Mouse (Mus musculus): ENCODE data around the gene Zfp78. TPM values are rescaled to one million over a fixed set of nuclear protein-coding genes. Genes with fewer than 3 reads are reported as not detected.
A peak's percentile ranks its signal among the peaks of the same experiment; 100 is the strongest.

Zfp78 gene
- polyA plus RNA-seq (2016; fragmentation: Nextera tagmentation; extraction: Ambion mirVana) = 2.4 and 3.1 TPM in 2 replicates

DNA sequence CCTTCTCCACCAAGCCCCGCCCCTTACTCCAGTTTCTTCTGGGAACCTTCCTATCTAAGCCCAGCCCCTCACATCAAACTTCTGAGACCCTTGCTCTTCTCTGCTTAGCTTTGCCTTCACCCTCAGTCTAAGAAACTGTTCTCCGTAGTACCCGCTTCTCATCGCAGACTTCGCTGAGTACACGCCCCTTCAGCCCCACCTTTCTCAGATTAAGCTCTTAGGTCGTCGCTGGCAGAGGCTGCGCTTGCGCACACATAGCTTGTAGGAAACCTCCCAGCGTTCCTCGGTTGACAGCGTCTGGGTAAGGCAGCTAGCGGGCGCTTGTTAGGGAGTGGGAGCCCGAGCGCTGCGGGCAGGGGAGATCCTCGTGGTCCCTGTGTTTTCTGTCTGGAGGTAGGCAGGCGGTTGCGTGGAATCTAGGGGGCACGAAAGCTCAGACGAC lies at the start of gene Zfp78:
Gene Zfp78 (plus strand): TSS at position 234 of the 442 bp plus-strand sequence.
- Histone ChIP-seq H3K4me1 (peaks cover 13% of the 10 kb centered on the region), H3K4me2 (replicated peaks) (peak within 1 kb of the TSS; percentile 71), H3K9ac (replicated peaks) (peak within 1 kb of the TSS; percentile 68), H3K4me3 (peak within 1 kb of the TSS; percentile 52), H3K27me3 (no peaks in the 10 kb centered on the region), H3K9me3 (no peaks in the 10 kb centered on the region), H3K27ac (replicated peaks) (peak within 1 kb of the TSS; percentile 94), H3K36me3 (no peaks in the 10 kb centered on the region)
- under 1% methylated on average over 23 of the region's 23 CpGs for WGBS
- ATAC-seq (ENCODE audit: low FRiP score, low read depth) = peak; percentile 80

DNA sequence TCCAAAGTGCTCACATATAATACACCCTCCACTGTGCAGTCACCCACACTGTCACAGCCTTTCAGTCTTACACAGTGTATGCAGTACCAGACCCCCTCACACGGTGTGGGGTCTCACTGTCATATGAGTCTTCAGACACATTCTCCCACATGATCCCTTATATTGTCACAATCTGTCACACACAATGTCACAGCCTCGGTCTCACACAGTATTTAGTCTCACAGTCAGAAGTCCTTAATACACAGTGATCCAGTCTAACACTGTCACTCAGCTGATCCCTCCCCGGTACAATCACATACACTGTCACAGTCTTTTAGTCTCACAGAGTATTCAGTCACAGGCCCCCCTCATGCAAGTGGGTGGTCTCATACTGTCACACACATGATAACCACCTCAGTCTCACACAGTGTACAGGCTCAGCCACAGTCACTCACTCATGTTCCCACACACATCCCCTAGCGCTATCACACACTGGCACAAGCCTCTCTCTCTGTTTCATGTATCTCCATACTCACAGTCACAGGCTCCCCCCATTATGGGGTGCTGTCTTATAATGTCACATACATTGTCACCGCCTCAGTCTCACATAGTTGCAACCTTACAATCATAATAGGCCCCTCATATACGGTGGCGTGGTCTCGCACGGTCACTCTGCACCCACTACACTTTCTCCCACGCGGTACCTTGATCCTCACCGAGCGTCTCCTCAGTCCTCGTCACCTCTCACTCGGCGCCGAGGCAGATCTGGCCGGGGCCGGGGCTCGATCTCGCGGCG lies 32.4 kb upstream of the Zfp78 start:
- peak overlapping the region; percentile 45 for H3K4me3 ChIP-seq
- no peaks in the 10 kb centered on the region for H3K36me3 ChIP-seq
- H3K27me3 ChIP-seq = no peaks in the 10 kb centered on the region
- H3K4me1 ChIP-seq = peaks cover 11% of the 10 kb centered on the region
- H3K9ac ChIP-seq (replicated peaks) = peak overlapping the region; percentile 60
- WGBS = 17% methylated on average over 23 of the region's 23 CpGs
- no peaks in the 10 kb centered on the region for H3K9me3 ChIP-seq
- H3K4me2 ChIP-seq (replicated peaks) = peak overlapping the region; percentile 53
- ATAC-seq (ENCODE audit: low FRiP score, low read depth) = peak; percentile 82
- peak overlapping the region; percentile 82 for H3K27ac ChIP-seq (replicated peaks)

DNA sequence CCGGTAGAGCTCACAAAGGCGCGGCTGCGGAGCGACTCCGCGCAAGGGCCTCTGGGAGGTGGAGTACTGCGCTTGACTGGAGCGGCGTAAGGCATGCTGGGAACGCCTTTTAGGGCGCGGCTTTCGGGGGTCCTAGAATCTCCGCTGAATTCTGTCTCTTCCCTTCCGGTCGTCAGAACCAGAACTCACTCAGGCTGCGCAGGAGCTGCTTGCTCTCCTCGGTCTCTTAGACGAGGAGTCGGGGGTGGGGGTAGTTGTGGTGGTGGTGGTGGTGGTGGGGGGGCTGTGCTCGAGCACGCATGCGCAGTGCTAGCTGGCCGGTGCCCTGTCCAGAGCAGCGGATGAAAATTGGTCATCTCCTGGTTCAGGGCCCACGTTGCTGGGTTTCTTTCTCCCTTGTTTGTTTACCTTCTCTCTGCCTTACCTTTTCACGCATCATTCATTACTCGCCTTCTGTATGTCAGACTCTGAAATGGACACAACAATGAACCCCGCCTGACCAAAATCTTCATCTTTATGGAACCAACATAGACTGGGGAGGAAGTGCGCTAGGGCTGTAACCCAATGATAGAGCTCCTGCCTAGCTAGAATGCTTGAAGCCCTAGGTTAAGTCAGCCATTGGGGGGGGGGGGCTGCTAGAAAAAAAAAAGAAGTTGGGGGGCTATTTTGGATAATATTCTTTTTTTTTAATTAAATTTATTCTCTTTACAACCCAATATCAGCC lies 31.7 kb upstream of the Zfp78 start, which contains the start of gene Zfp583:
Gene Zfp583 (minus strand): TSS at position 53 of the 724 bp plus-strand sequence.
- H3K4me2 ChIP-seq (replicated peaks) = peak within 1 kb of the TSS; percentile 53
- peak within 1 kb of the TSS; percentile 60 for H3K9ac ChIP-seq (replicated peaks)
- no peaks in the 10 kb centered on the region for H3K27me3 ChIP-seq
- H3K9me3 ChIP-seq = no peaks in the 10 kb centered on the region
- H3K4me3 ChIP-seq = peak within 1 kb of the TSS; percentile 45
- peak; percentile 92 for ATAC-seq (ENCODE audit: low FRiP score, low read depth)
- H3K27ac ChIP-seq (replicated peaks) = peak within 1 kb of the TSS; percentile 82
- 6% methylated on average over 31 of the region's 31 CpGs for WGBS
- H3K36me3 ChIP-seq = no peaks in the 10 kb centered on the region
- H3K4me1 ChIP-seq = peaks cover 11% of the 10 kb centered on the region

DNA sequence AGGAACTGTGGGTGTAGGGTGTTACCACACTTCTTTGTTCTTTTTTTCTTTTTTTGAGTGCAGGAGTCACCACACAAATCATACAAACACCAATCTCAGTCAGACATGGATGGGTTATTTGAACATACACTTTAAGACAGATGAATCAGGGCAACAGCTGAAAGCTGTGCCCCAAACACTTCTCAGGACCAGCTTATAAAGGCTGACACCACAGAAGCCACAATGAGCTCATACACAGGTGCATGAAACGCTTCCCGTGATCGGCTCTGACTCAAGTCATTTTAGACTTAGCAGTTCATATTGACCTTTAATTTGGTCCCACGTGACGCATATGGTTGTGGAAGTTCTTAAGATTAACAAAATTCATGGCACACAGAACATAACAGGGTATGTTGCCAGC lies 23.2 kb upstream of the Zfp78 start:
- no peak overlapping the region for H3K4me2 ChIP-seq (replicated peaks)
- H3K9ac ChIP-seq (replicated peaks) = no peak overlapping the region
- 90% methylated on average over 5 of the region's 5 CpGs for WGBS
- H3K4me3 ChIP-seq = no peak overlapping the region
- no peak overlapping the region for H3K27ac ChIP-seq (replicated peaks)
- no peaks in the 10 kb centered on the region for H3K4me1 ChIP-seq
- 0 out of 2 replicates have a peak, but pooled peaks cover 4% of the 10 kb centered on the region for H3K27me3 ChIP-seq
- no peaks in the 10 kb centered on the region for H3K36me3 ChIP-seq
- no peak for ATAC-seq (ENCODE audit: low FRiP score, low read depth)
- H3K9me3 ChIP-seq = no peaks in the 10 kb centered on the region

DNA sequence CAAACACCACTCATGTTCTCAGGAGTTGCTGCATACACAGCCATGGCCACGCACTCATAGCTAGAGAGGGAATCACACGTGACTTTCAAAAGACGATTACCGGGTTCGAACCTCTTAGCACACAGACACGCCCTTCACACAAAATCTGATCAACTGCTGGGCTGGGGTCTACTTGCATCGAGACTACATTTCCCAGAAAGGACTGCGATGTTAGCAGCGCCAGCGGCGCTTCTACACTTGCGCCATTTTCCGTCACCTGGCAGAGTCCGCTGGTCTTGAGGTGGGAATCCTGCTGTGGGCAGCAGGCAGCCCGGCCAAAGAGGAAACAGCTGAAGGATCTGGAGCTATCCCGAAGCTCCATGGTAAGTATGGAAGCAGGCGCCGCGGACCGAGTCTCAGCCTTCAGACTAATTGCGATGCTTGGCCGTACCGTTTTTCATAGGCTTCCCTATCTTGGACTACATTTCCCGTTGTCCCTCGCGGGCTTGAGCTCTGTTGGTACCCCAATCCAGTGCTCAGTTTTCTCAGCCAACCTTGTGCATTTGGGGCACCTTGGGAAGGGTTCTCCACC lies 19.5 kb upstream of the Zfp78 start, which contains the start of gene Gm3854:
Gene Gm3854 (plus strand): TSS at position 259 of the 571 bp plus-strand sequence.
- Histone ChIP-seq H3K9ac (replicated peaks) (peak within 1 kb of the TSS; percentile 59; the same call in 1 of the 2 replicates), H3K27ac (replicated peaks) (peak within 1 kb of the TSS; percentile 58), H3K27me3 (no peaks in the 10 kb centered on the region), H3K36me3 (no peaks in the 10 kb centered on the region), H3K9me3 (no peaks in the 10 kb centered on the region), H3K4me3 (peak within 1 kb of the TSS; percentile 66), H3K4me2 (replicated peaks) (peak within 1 kb of the TSS; percentile 47), H3K4me1 (no peaks in the 10 kb centered on the region)
- WGBS = under 1% methylated on average over 26 of the region's 26 CpGs
- peak; percentile 91 for ATAC-seq (ENCODE audit: low FRiP score, low read depth)

DNA sequence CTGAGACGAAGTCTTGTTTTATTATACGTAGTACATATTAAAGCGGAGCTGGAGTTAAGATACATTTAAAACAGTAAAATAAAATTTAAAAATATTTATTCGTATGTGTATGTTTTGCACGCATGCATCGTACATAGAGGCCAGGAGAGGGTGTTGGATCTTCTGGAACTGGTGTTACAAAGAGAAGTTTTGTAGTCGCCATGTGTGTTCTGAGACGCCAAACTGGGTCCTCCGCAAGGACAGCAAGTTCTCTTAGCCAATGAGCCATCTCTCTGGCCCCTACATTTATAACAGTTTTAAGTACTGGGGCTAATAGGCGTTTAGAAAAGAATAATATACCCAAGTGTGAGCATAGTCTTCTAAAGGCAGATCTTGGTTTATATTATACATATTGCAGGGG lies 19.0 kb upstream of the Zfp78 start:
- Histone ChIP-seq H3K36me3 (no peaks in the 10 kb centered on the region), H3K9ac (replicated peaks) (0 out of 2 replicates have a peak overlapping the region, but pooled peaks have one; percentile 59), H3K4me2 (replicated peaks) (peak overlapping the region; percentile 47), H3K27ac (replicated peaks) (no peak overlapping the region), H3K4me1 (no peaks in the 10 kb centered on the region), H3K27me3 (no peaks in the 10 kb centered on the region), H3K4me3 (peak overlapping the region; percentile 66), H3K9me3 (no peaks in the 10 kb centered on the region)
- peak; percentile 53 for ATAC-seq (ENCODE audit: low FRiP score, low read depth)
- 29% methylated on average over 10 of the region's 10 CpGs for WGBS

DNA sequence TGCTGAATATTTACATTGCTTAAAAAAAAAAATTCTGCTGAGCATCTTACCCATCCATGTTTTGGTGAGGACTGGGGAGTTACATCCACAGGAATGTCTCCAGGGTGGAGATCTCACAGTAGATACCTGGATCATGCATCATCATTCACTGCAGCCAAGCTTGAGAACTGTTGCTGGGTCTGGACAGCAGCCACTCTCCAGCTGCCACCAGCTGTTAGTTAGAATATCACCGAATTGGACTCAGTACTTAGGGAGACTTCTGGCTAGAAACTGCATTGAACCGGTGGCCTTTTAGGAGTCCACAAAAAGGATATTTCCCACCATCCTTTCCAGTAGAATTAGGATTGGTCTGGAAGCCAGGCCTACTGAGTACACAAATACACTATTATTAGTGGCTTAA lies 5.0 kb upstream of the Zfp78 start:
- no peak overlapping the region for H3K9ac ChIP-seq (replicated peaks)
- no peak overlapping the region for H3K4me3 ChIP-seq
- no peak overlapping the region for H3K4me2 ChIP-seq (replicated peaks)
- peaks cover 17% of the 10 kb centered on the region for H3K36me3 ChIP-seq
- no peaks in the 10 kb centered on the region for H3K9me3 ChIP-seq
- H3K27ac ChIP-seq (replicated peaks) = no peak overlapping the region
- WGBS = 73% methylated on average over 2 of the region's 2 CpGs
- ATAC-seq (ENCODE audit: low FRiP score, low read depth) = no peak
- peaks cover 4% of the 10 kb centered on the region; the same call in 1 of the 2 replicates for H3K4me1 ChIP-seq
- no peaks in the 10 kb centered on the region for H3K27me3 ChIP-seq

DNA sequence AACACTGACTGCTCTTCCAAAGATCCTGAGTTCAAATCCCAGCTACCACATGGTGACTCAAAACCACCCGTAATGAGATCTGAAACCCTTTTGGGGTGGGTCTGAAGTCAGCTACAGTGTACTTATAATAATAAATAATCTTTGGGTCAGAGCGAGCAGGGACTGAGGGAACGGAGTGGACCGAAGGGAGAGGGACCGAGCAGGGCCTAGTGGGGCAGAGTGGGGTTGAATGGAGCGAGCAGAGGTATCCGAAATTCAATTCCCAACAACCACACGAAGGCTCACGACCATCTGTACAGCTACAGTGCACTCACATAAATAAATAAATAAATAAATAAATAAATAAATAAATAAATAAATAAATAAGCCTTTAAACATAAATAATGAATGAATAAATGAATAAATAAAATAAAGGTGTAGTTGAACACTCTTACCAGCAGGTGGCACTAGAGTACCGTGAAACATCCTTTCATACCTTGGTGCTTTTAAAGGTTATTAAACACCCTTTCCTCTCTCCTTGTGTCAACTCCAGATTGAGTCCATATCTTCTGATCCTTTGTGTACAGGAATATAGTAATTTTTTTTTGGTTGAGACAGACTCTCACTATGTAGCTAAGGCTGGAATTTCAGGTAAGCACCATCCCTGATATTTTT lies 4.0 kb upstream of the Zfp78 start:
- Histone ChIP-seq H3K4me1 (peaks cover 10% of the 10 kb centered on the region), H3K9me3 (no peaks in the 10 kb centered on the region), H3K4me3 (no peak overlapping the region), H3K36me3 (peaks cover 8% of the 10 kb centered on the region), H3K27ac (replicated peaks) (no peak overlapping the region), H3K9ac (replicated peaks) (no peak overlapping the region), H3K4me2 (replicated peaks) (no peak overlapping the region), H3K27me3 (no peaks in the 10 kb centered on the region)
- ATAC-seq (ENCODE audit: low FRiP score, low read depth) = no peak
- WGBS = 55% methylated on average over 10 of the region's 10 CpGs

DNA sequence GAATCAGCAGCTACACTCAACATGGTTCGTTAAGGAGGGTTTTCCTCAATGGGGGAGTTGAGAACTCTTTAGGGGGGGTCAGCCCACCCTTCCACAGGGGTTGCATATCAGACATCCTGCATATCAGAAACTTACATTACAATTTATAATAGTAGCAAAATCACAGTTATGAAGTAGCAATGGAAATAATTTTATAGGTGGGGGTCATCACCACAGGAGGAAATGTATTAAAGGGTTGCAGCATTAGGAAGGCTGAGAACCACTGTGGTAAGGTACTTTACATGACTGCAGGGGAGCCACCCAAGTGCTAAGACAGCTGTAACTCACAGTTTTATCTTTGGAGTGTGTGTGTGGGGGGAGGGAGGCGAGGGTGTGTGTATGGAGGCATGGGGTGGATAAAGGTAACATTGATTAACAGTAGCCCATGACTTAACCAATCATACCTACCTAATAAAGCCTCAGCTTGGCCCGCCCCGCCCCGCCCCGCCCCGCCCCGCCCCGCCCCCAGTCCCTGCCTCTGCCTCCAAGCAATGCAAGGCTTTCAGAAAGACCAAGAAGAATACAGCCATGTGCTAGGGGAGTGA lies 2.5 kb upstream of the Zfp78 start:
- no peak overlapping the region for H3K4me2 ChIP-seq (replicated peaks)
- H3K36me3 ChIP-seq = no peaks in the 10 kb centered on the region
- H3K9me3 ChIP-seq = no peaks in the 10 kb centered on the region
- H3K9ac ChIP-seq (replicated peaks) = no peak overlapping the region
- WGBS = 9% methylated on average over 9 of the region's 9 CpGs
- H3K4me1 ChIP-seq = peaks cover 13% of the 10 kb centered on the region
- no peak overlapping the region for H3K4me3 ChIP-seq
- no peak overlapping the region for H3K27ac ChIP-seq (replicated peaks)
- H3K27me3 ChIP-seq = no peaks in the 10 kb centered on the region
- ATAC-seq (ENCODE audit: low FRiP score, low read depth) = no peak

DNA sequence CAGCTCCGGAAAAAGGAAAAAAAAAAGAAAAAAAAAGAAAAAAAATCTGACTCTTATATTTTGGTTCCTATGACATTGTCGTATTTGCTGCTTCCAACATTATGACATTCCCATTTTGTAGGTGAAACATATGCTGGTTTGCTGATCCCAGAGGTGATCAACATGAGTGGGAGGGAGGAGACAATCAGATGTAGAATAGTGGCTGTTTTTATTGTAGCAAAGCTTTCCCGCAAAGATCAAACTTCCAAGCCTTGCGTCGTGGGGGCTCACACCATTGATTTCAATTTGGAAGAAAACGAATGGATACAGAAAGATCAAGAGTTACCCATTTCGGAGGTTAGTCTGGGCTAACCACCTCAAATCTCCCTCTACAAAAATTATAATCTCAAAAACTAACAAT lies 1.3 kb upstream of the Zfp78 start:
- peak overlapping the region; percentile 94 for H3K27ac ChIP-seq (replicated peaks)
- 21% methylated on average over 7 of the region's 7 CpGs for WGBS
- H3K4me1 ChIP-seq = peaks cover 13% of the 10 kb centered on the region
- peak overlapping the region; percentile 52 for H3K4me3 ChIP-seq
- no peaks in the 10 kb centered on the region for H3K9me3 ChIP-seq
- peak overlapping the region; percentile 71 for H3K4me2 ChIP-seq (replicated peaks)
- H3K9ac ChIP-seq (replicated peaks) = peak overlapping the region; percentile 55
- ATAC-seq (ENCODE audit: low FRiP score, low read depth) = no peak
- H3K27me3 ChIP-seq = no peaks in the 10 kb centered on the region
- no peaks in the 10 kb centered on the region for H3K36me3 ChIP-seq
